Mouse (Mus musculus): Measurements from ENCODE around the gene Zfp963. TPM values are rescaled to one million over a fixed set of nuclear protein-coding genes. Genes with fewer than 3 reads are reported as not detected.

Gene Zfp963
- polyA plus RNA-seq (2016; fragmentation: Nextera tagmentation; extraction: Ambion mirVana): 5.6 and 6.3 TPM in 2 replicates

- 3% methylated on average over 48 of the region's 48 CpGs for WGBS
- DNase-seq (ENCODE audit: low spot score): peak; percentile 95
- Histone ChIP-seq H3K9me3 (no peaks in the 10 kb centered on the region), H3K27me3 (replicated peaks; ENCODE audit: low read depth, poor library complexity, severe bottlenecking) (no peaks in the 10 kb centered on the region), H3K27ac (replicated peaks) (peak within 1 kb of the TSS; percentile 98), H3K4me3 (peak within 1 kb of the TSS; percentile 78), H3K4me1 (peaks cover 6% of the 10 kb centered on the region), H3K36me3 (replicated peaks) (peaks cover 14% of the 10 kb centered on the region; the same call in 1 of the 2 replicates)
These were observed at the start of gene Zfp963 for GRCm38 (mm10) chr8:69749544-69750454. TSS of gene Zfp963 (minus strand) at chr8:69749970.

DNA sequence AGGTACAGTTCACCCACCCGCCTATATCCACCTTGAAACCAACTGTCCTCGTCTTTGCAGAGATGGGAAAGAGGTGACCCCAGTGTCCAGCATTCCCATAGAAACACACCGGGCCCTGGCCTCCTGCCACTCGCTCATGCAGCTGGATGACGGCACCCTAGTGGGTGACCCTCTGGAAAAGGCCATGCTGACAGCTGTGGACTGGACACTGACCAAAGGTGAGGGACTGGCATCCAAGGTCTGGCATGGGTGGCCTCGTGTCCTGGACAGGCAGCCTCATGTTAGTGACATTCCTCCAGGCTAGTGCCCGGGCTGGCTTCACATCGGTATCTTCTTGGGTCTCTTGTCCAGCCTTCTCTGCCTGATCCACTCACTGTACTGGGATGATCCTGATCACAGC is 49.5 kb upstream of the Zfp963 start:
- Histone ChIP-seq H3K36me3 (replicated peaks) (peaks cover 100% of the 10 kb centered on the region), H3K4me1 (no peaks in the 10 kb centered on the region), H3K27ac (replicated peaks) (no peak overlapping the region), H3K4me3 (no peak overlapping the region), H3K27me3 (replicated peaks; ENCODE audit: low read depth, poor library complexity, severe bottlenecking) (no peaks in the 10 kb centered on the region), H3K9me3 (no peaks in the 10 kb centered on the region)
- 91% methylated on average over 8 of the region's 8 CpGs for WGBS
- DNase-seq (ENCODE audit: low spot score): no peak

GRCm38 (mm10) chr8:69797661-69798060 is 47.9 kb upstream of the Zfp963 start:
- Histone ChIP-seq H3K4me3 (no peak overlapping the region), H3K27me3 (replicated peaks; ENCODE audit: low read depth, poor library complexity, severe bottlenecking) (no peaks in the 10 kb centered on the region), H3K9me3 (no peaks in the 10 kb centered on the region), H3K27ac (replicated peaks) (no peak overlapping the region), H3K4me1 (peaks cover 7% of the 10 kb centered on the region), H3K36me3 (replicated peaks) (peaks cover 100% of the 10 kb centered on the region)
- WGBS: 94% methylated on average over 10 of the region's 10 CpGs
- DNase-seq (ENCODE audit: low spot score): no peak

GRCm38 (mm10) chr8:69796721-69797345 is 47.1 kb upstream of the Zfp963 start:
- no peak overlapping the region for H3K27ac ChIP-seq (replicated peaks)
- 95% methylated on average over 16 of the region's 16 CpGs for WGBS
- no peaks in the 10 kb centered on the region for H3K27me3 ChIP-seq (replicated peaks; ENCODE audit: low read depth, poor library complexity, severe bottlenecking)
- H3K36me3 ChIP-seq (replicated peaks): peaks cover 93% of the 10 kb centered on the region
- H3K4me3 ChIP-seq: no peak overlapping the region
- H3K4me1 ChIP-seq: peaks cover 16% of the 10 kb centered on the region
- no peaks in the 10 kb centered on the region for H3K9me3 ChIP-seq
- DNase-seq (ENCODE audit: low spot score): no peak

DNA sequence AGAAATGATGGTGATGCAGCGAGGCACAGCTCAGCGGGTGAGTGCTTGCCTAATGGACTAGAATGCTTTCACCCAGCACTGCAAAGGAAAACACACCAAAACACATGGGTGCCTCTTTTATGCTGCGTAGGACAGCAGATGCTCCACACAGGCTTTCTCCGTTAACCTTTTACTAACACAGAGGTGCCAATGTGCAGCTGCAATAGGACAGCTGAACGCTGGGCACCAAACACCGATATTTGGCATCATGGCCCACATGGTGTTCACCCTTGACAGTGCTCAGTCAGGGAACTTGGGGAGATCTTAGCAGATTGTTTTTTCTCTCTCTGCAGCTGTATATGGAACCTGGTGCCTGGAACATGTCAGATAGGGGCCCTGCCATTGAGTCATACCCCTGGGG is 45.1 kb upstream of the Zfp963 start:
- WGBS: 94% methylated on average over 6 of the region's 6 CpGs
- no peaks in the 10 kb centered on the region for H3K27me3 ChIP-seq (replicated peaks; ENCODE audit: low read depth, poor library complexity, severe bottlenecking)
- H3K27ac ChIP-seq (replicated peaks): no peak overlapping the region
- H3K4me3 ChIP-seq: no peak overlapping the region
- H3K4me1 ChIP-seq: peaks cover 22% of the 10 kb centered on the region
- DNase-seq (ENCODE audit: low spot score): no peak
- H3K36me3 ChIP-seq (replicated peaks): peaks cover 74% of the 10 kb centered on the region
- no peaks in the 10 kb centered on the region for H3K9me3 ChIP-seq

GRCm38 (mm10) chr8:69794096-69794495 is 44.3 kb upstream of the Zfp963 start:
- no peak overlapping the region for H3K27ac ChIP-seq (replicated peaks)
- H3K4me3 ChIP-seq: no peak overlapping the region
- H3K4me1 ChIP-seq: peaks cover 25% of the 10 kb centered on the region
- no peaks in the 10 kb centered on the region for H3K9me3 ChIP-seq
- H3K27me3 ChIP-seq (replicated peaks; ENCODE audit: low read depth, poor library complexity, severe bottlenecking): no peaks in the 10 kb centered on the region
- DNase-seq (ENCODE audit: low spot score): no peak
- 93% methylated on average over 3 of the region's 3 CpGs for WGBS
- peaks cover 66% of the 10 kb centered on the region for H3K36me3 ChIP-seq (replicated peaks)

GRCm38 (mm10) chr8:69793666-69794065 is 43.9 kb upstream of the Zfp963 start:
- H3K27ac ChIP-seq (replicated peaks): no peak overlapping the region
- H3K4me3 ChIP-seq: no peak overlapping the region
- no peaks in the 10 kb centered on the region for H3K9me3 ChIP-seq
- H3K27me3 ChIP-seq (replicated peaks; ENCODE audit: low read depth, poor library complexity, severe bottlenecking): no peaks in the 10 kb centered on the region
- H3K36me3 ChIP-seq (replicated peaks): peaks cover 61% of the 10 kb centered on the region
- no peak for DNase-seq (ENCODE audit: low spot score)
- 89% methylated on average over 4 of the region's 4 CpGs for WGBS
- peaks cover 25% of the 10 kb centered on the region for H3K4me1 ChIP-seq

DNA sequence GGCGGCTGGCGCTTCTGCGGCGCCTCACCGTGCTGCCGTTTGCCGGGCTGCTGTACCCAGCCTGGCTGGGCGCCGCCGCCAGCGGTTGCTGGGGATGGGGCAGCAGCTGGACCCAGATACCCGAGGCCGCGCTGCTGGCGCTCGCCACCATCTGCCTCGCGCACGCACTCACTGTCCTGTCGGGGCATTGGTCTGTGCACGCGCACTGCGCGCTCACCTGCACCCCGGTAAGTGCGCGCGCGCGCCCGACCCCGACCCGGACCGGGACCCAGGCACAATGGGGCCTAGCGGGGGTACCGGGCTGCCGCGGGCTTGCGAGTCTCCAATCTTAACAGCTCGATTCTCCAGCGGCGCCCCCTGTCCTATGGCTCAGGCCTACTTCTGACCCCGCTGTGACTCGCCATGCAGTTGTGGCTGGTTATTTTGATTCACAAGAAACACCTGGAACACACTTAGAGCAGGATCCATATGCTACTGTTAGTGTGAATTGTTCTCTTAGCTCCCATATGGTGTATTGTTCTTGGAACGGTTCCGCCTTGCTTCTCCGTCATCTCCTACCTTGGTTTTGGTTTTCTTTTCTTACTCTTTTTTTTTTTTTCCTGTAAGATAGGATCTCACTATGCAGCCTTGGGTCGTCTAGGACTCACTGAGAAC is 41.8 kb upstream of the Zfp963 start:
- WGBS: under 1% methylated on average over 48 of the region's 48 CpGs
- peaks cover 25% of the 10 kb centered on the region for H3K4me1 ChIP-seq
- H3K4me3 ChIP-seq: peak overlapping the region; percentile 100
- peaks cover 40% of the 10 kb centered on the region for H3K36me3 ChIP-seq (replicated peaks)
- H3K27me3 ChIP-seq (replicated peaks; ENCODE audit: low read depth, poor library complexity, severe bottlenecking): no peaks in the 10 kb centered on the region
- DNase-seq (ENCODE audit: low spot score): peak; percentile 73
- H3K9me3 ChIP-seq: no peaks in the 10 kb centered on the region
- H3K27ac ChIP-seq (replicated peaks): peak overlapping the region; percentile 96

DNA sequence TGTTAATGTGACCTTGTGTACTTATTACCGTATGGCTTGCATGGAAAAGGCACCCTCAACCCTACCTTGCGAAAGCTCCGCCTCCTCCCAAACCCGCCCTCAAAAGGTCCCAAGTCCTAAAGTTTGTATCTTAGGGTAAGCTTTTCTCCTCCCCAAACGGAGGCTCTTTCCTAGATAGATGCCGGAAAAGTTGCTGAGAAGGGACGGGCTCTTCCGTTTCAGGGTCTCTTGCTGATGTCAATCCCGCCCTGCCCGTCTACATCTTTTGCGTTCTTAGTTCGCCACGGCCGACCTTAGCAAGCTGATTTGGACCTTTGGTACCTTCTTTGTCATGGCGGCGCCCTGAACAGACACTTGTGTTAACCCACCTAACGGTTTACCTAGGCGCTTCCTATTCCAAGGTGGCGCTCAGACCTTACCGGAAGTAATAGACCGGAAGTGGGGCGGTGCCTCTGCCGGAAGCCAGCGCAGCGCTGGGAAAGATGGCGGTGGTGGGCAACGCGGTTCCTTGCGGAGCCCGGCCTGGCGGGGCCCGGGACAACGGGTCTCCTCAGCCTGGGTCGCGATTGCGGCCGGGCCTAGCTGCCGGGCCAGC is 41.1 kb upstream of the Zfp963 start, which contains the start of the genes Atp13a1 and Zfp866:
Gene Atp13a1 (plus strand): TSS at position 391 of the 595 bp plus-strand sequence.
Gene Zfp866 (minus strand): TSS at position 406 of the 595 bp plus-strand sequence.
- H3K27me3 ChIP-seq (replicated peaks; ENCODE audit: low read depth, poor library complexity, severe bottlenecking): no peaks in the 10 kb centered on the region
- peaks cover 25% of the 10 kb centered on the region for H3K4me1 ChIP-seq
- peak within 1 kb of the TSS; percentile 100 for H3K4me3 ChIP-seq
- DNase-seq (ENCODE audit: low spot score): peak; percentile 92
- H3K36me3 ChIP-seq (replicated peaks): peaks cover 34% of the 10 kb centered on the region
- under 1% methylated on average over 38 of the region's 38 CpGs for WGBS
- no peaks in the 10 kb centered on the region for H3K9me3 ChIP-seq
- H3K27ac ChIP-seq (replicated peaks): peak within 1 kb of the TSS; percentile 96

DNA sequence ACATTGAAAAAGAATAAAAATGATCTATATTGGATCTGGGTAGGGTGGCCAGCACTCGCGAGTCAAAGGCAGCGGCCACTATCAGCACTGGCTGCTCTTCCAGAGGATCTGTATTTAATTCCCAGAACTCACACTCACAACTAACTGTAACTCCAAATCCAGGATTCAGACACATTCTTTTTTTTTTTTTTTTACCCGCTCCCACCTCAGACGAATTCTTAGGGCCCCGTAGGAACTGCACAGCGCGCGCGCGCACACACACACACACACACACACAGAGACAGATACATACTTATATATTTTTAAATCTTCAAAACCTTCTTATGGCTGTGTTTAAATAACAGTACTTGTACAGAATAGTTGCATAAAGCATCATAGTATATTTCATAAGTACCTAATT is 40.6 kb upstream of the Zfp963 start:
- peak overlapping the region; percentile 96 for H3K27ac ChIP-seq (replicated peaks)

GRCm38 (mm10) chr8:69789731-69790130 is 40.0 kb upstream of the Zfp963 start:
- DNase-seq (ENCODE audit: low spot score): no peak
- peaks cover 25% of the 10 kb centered on the region for H3K4me1 ChIP-seq
- H3K36me3 ChIP-seq (replicated peaks): peaks cover 22% of the 10 kb centered on the region
- H3K4me3 ChIP-seq: peak overlapping the region; percentile 100
- 72% methylated on average over 5 of the region's 5 CpGs for WGBS
- H3K27ac ChIP-seq (replicated peaks): 0 out of 2 replicates have a peak overlapping the region, but pooled peaks have one; percentile 96
- H3K9me3 ChIP-seq: no peaks in the 10 kb centered on the region
- H3K27me3 ChIP-seq (replicated peaks; ENCODE audit: low read depth, poor library complexity, severe bottlenecking): no peaks in the 10 kb centered on the region

More for the DNA sequence above, 40.6 kb upstream of the Zfp963 start:
- peaks cover 28% of the 10 kb centered on the region for H3K36me3 ChIP-seq (replicated peaks)
- H3K9me3 ChIP-seq: no peaks in the 10 kb centered on the region
- no peaks in the 10 kb centered on the region for H3K27me3 ChIP-seq (replicated peaks; ENCODE audit: low read depth, poor library complexity, severe bottlenecking)
- WGBS: 29% methylated on average over 11 of the region's 11 CpGs
- H3K4me1 ChIP-seq: peaks cover 25% of the 10 kb centered on the region
- peak overlapping the region; percentile 100 for H3K4me3 ChIP-seq
- peak; percentile 32 for DNase-seq (ENCODE audit: low spot score)

DNA sequence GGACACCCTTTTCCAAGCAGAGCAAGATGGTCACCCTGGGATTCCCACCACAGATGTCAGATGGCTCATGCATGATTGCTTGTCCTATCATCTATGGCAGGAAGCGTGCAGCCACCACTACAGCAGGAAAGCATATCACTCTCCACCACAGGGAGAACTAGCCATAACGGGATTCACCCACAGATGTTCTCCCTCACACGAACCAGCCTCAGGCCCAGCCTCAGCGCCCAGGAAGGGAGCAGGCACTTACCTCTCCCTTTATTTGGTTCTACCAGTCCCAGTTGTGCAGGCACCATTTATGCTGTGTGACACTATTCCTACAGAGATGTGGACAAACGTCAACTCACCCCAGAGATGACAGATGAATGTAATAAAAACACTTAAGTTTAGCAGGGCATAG is 39.3 kb upstream of the Zfp963 start:
- 85% methylated on average over 5 of the region's 5 CpGs for WGBS
- no peaks in the 10 kb centered on the region for H3K27me3 ChIP-seq (replicated peaks; ENCODE audit: low read depth, poor library complexity, severe bottlenecking)
- DNase-seq (ENCODE audit: low spot score): no peak

More for the DNA sequence above, 39.3 kb upstream of the Zfp963 start:
- peaks cover 16% of the 10 kb centered on the region for H3K36me3 ChIP-seq (replicated peaks)
- H3K9me3 ChIP-seq: no peaks in the 10 kb centered on the region
- H3K4me1 ChIP-seq: peaks cover 25% of the 10 kb centered on the region
- no peak overlapping the region for H3K27ac ChIP-seq (replicated peaks)
- no peak overlapping the region for H3K4me3 ChIP-seq
